Mouse (Mus musculus) erythroid progenitor cell, adult 5-6 weeks (primary cell): ENCODE results near the gene Usp32. TPM values are rescaled to one million over a fixed set of nuclear protein-coding genes. Genes with fewer than 3 reads are reported as not detected.

Experiments used
- ATAC-seq: replicated peaks from 2 replicates; pipeline ENCODE4 v1.8.0; 2016; ENCODE audit warnings: moderate number of reproducible peaks, mild to moderate bottlenecking, moderate TSS enrichment, inconsistent platforms; ENCODE audit not compliant: poor library complexity, low FRiP score, severe bottlenecking
- total RNA-seq, 2 experiments: library from RNA; stranded (forward) in 1 of 2; stranded (reverse) in 1 of 2; fragments of 150-400 nt in 1 of 2; fragments of 186-747, 209-891 nt in 1 of 2; gene quantifications; 2 replicates each; pipeline versions ENCODE4 v1.2.3 to v1.2.4; 2015 to 2017; ENCODE audit warnings: low replicate concordance in 2 of 2

Gene Usp32
- total RNA-seq, 2 experiments from 2014 or later: 268 to 357 TPM

GRCm38 (mm10) chr11:84958271-84958630 is 181.7 kb downstream of the Usp32 start:
- no peak for ATAC-seq

GRCm38 (mm10) chr11:84957591-84958270 is 182.2 kb downstream of the Usp32 start, which contains the start of gene Car4:
Gene Car4 (plus strand): TSS chr11:84957786.
- 0 out of 2 replicates have a peak, but pooled peaks have one; percentile 36 for ATAC-seq

- no peak for ATAC-seq
These were observed 182.8 kb downstream of the Usp32 start for GRCm38 (mm10) chr11:84957171-84957570.

GRCm38 (mm10) chr11:84956400-84956799 is 183.6 kb downstream of the Usp32 start:
- no peak for ATAC-seq

- ATAC-seq: no peak
These were observed 187.3 kb downstream of the Usp32 start for GRCm38 (mm10) chr11:84952611-84953010.

- ATAC-seq: no peak
These were observed 191.4 kb downstream of the Usp32 start for GRCm38 (mm10) chr11:84948526-84948925.

GRCm38 (mm10) chr11:84948114-84948513 is 191.8 kb downstream of the Usp32 start:
- ATAC-seq: no peak

GRCm38 (mm10) chr11:84947206-84947605 is 192.8 kb downstream of the Usp32 start:
- no peak for ATAC-seq

- no peak for ATAC-seq
These were observed 194.1 kb downstream of the Usp32 start for GRCm38 (mm10) chr11:84945841-84946240.

- no peak for ATAC-seq
These were observed 195.1 kb downstream of the Usp32 start for GRCm38 (mm10) chr11:84944639-84945435.

- ATAC-seq: no peak
These were observed 196.0 kb downstream of the Usp32 start for GRCm38 (mm10) chr11:84943948-84944347.

- ATAC-seq: no peak
These were observed 199.8 kb downstream of the Usp32 start for GRCm38 (mm10) chr11:84940140-84940539.

GRCm38 (mm10) chr11:84939508-84940053 is 200.4 kb downstream of the Usp32 start:
- ATAC-seq: no peak

Other genes starting within 250 kb of the Usp32 start
- 9.4 and 26.4 TPM in 2 replicates for gene Znhit3, start 223.8 kb downstream of the Usp32 start, total RNA-seq (2015; ENCODE audit: low replicate concordance)
- 6.0 and 14.2 TPM in 2 replicates for gene Znhit3, start 223.8 kb downstream of the Usp32 start, total RNA-seq (2017; ENCODE audit: low replicate concordance)
- gene Car4, start 182.4 kb downstream of the Usp32 start, total RNA-seq (2015; ENCODE audit: low replicate concordance): not detected in 2 replicates
- gene Car4, start 182.4 kb downstream of the Usp32 start, total RNA-seq (2017; ENCODE audit: low replicate concordance): not detected in 2 replicates
- 6.5 TPM in 1 of 2 replicates, not detected in the other for gene 1700125H20Rik, start 30.2 kb upstream of the Usp32 start, total RNA-seq (2015; ENCODE audit: low replicate concordance)
- not detected in 2 replicates for gene 1700125H20Rik, start 30.2 kb upstream of the Usp32 start, total RNA-seq (2017; ENCODE audit: low replicate concordance)
- 9.7 and 12.2 TPM in 2 replicates for gene Appbp2, start 95.0 kb upstream of the Usp32 start, total RNA-seq (2015; ENCODE audit: low replicate concordance)
- gene Appbp2, start 95.0 kb upstream of the Usp32 start, total RNA-seq (2017; ENCODE audit: low replicate concordance): 8.2 and 10.3 TPM in 2 replicates
- gene Ppm1d, start 171.1 kb upstream of the Usp32 start, total RNA-seq (2015; ENCODE audit: low replicate concordance): 96.6 and 112 TPM in 2 replicates
- 62.0 and 77.3 TPM in 2 replicates for gene Ppm1d, start 171.1 kb upstream of the Usp32 start, total RNA-seq (2017; ENCODE audit: low replicate concordance)
- 45.0 and 60.8 TPM in 2 replicates for gene Bcas3, start 213.0 kb upstream of the Usp32 start, total RNA-seq (2015; ENCODE audit: low replicate concordance)
- gene Bcas3, start 213.0 kb upstream of the Usp32 start, total RNA-seq (2017; ENCODE audit: low replicate concordance): 28.0 and 35.8 TPM in 2 replicates